Mouse (Mus musculus) kidney, embryonic 15.5 days (tissue): Measurements from ENCODE around the gene Rin3. TPM values are rescaled to one million over a fixed set of nuclear protein-coding genes. Genes with fewer than 3 reads are reported as not detected.

Source experiments
- ATAC-seq: fragments of 200-750 bp; cut with Nextera tagmentation; replicated peaks from 2 replicates; pipeline ENCODE4 v1.8.0; 2017; ENCODE audit warnings: moderate TSS enrichment; ENCODE audit not compliant: low FRiP score
- H3K27ac ChIP-seq: fragments of 300-500 bp; sonication (generic); 2 replicates; pipeline ENCODE4 v1.5.1; 2015; ENCODE audit warnings: mild to moderate bottlenecking, inconsistent platforms
- H3K27me3 ChIP-seq: fragments of 300-500 bp; sonication (generic); 2 replicates; pipeline ENCODE4 v1.6.1; 2015; ENCODE audit warnings: inconsistent platforms
- H3K36me3 ChIP-seq: fragments of 300-500 bp; sonication (generic); 2 replicates; pipeline ENCODE4 v1.6.1; 2015; ENCODE audit warnings: inconsistent platforms
- H3K4me1 ChIP-seq: fragments of 300-500 bp; sonication (generic); 2 replicates; pipeline ENCODE4 v1.6.1; 2015; ENCODE audit warnings: inconsistent platforms
- H3K4me2 ChIP-seq: fragments of 300-500 bp; sonication (generic); 2 replicates; pipeline ENCODE4 v1.6.1; 2015; ENCODE audit warnings: moderate library complexity, mild to moderate bottlenecking, inconsistent platforms
- H3K4me3 ChIP-seq: fragments of 300-500 bp; sonication (generic); replicated peaks from 2 replicates; pipeline ENCODE4 v1.5.1; 2015; ENCODE audit warnings: mild to moderate bottlenecking, inconsistent platforms
- H3K9ac ChIP-seq: fragments of 300-500 bp; sonication (generic); 2 replicates; pipeline ENCODE4 v1.6.1; 2015; ENCODE audit warnings: mild to moderate bottlenecking, inconsistent platforms
- H3K9me3 ChIP-seq: fragments of 300-500 bp; sonication (generic); replicated peaks from 2 replicates; pipeline ENCODE4 v1.6.1; 2016; ENCODE audit warnings: inconsistent platforms
- WGBS: fragments of 180-500 bp; shearing (Covaris S2); methylation state at CpG from one replicate; pipeline ENCODE4 v1.1.7; 2015; ENCODE audit warnings: mixed read lengths; 5-methylcytosine and 5-hydroxymethylcytosine counted together
- polyA plus RNA-seq: library from polyadenylated mRNA; unstranded; fragments of >200 nt; fragmentation: Nextera tagmentation; extraction: Ambion mirVana; gene quantifications from 2 replicates; pipeline ENCODE4 v1.2.1, GENCODE M21; 2015

Gene Rin3
- polyA plus RNA-seq, 1 experiment from 2014 or later, result 10.0 TPM

GRCm38 (mm10) chr12:102436939-102437526 is 154.2 kb downstream of the Rin3 start:
- H3K27ac ChIP-seq, result no peak overlapping the region

GRCm38 (mm10) chr12:102437952-102438351 is 155.1 kb downstream of the Rin3 start:
- Histone ChIP-seq H3K27ac (no peak overlapping the region), H3K9me3 (no peaks in the 10 kb centered on the region), H3K4me2 (peak overlapping the region; percentile 73; the same call in 1 of the 2 replicates), H3K4me3 (peak overlapping the region; percentile 74), H3K4me1 (peaks cover 22% of the 10 kb centered on the region), H3K36me3 (no peaks in the 10 kb centered on the region), H3K27me3 (no peaks in the 10 kb centered on the region), H3K9ac (no peak overlapping the region)
- no peak for ATAC-seq
- 61% methylated on average over 5 of the region's 5 CpGs for WGBS

More at GRCm38 (mm10) chr12:102436939-102437526, 154.2 kb downstream of the Rin3 start:
- H3K4me3 ChIP-seq, result no peak overlapping the region
- WGBS, result 63% methylated on average over 10 of the region's 10 CpGs
- no peak overlapping the region for H3K4me2 ChIP-seq
- no peaks in the 10 kb centered on the region for H3K27me3 ChIP-seq
- peaks cover 22% of the 10 kb centered on the region for H3K4me1 ChIP-seq
- H3K36me3 ChIP-seq, result no peaks in the 10 kb centered on the region
- H3K9me3 ChIP-seq, result no peaks in the 10 kb centered on the region
- no peak for ATAC-seq
- no peak overlapping the region for H3K9ac ChIP-seq

DNA sequence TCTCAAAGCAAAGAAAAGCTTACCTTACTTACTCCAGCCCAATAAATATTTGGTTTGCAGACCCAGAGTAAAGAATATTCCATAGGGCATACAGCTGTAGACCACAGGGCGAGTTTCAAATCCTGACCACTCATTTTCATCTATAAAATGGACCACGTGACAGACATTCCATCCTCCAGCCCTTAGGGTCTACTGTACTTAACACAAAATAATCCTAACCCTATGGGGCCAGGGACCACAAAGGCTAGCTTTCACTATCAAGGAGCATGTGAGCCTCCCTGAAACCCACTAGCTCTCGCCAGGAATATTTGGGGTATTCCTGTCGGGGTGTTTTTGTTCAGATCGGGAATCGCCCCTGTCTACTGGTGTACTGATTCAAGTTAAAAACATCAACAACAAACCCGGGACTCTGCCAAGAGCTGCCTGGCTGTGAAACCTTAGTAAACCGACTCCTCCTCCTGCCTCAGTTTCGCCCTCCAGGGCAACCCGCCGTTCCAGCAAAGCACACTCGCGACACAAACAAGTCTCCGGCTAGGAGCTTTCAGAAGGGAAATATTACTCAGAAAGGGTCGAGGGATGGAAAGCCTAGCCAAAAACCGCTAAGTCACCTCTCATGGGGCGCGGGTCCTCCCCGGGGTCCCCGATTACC is 156.3 kb downstream of the Rin3 start:
- peak overlapping the region; percentile 74 for H3K4me3 ChIP-seq
- H3K4me2 ChIP-seq, result peak overlapping the region; percentile 73
- H3K9ac ChIP-seq, result peak overlapping the region; percentile 73
- 2% methylated on average over 20 of the region's 20 CpGs for WGBS
- peak overlapping the region; percentile 59 for H3K27ac ChIP-seq
- no peaks in the 10 kb centered on the region for H3K36me3 ChIP-seq
- ATAC-seq, result peak; percentile 22
- H3K9me3 ChIP-seq, result no peaks in the 10 kb centered on the region
- peaks cover 22% of the 10 kb centered on the region for H3K4me1 ChIP-seq
- H3K27me3 ChIP-seq, result no peaks in the 10 kb centered on the region

DNA sequence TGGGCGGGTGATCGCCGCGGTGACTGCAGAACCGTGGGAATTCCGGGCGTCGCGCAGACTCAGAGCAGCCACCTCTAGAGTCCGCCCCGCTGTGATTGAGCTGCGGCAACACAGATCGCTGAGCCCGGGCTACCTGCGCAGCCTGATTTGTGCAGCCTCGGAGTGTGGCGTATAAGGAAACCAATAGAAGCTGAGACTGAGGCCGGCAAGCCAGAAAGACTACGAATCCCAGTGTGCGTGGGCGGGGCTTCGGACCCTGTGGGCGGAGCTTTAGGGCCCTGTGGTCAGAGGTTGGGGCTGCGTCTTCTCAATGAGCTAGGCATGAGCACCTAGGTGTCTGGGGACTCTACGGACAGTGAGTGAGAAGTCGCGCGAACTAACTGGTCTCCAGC is 156.8 kb downstream of the Rin3 start, which contains the start of gene Lgmn:
Lgmn (minus strand) TSS at position 182 of the 392 bp plus-strand sequence.
- Histone ChIP-seq H3K27ac (peak within 1 kb of the TSS; percentile 59), H3K4me2 (peak within 1 kb of the TSS; percentile 73), H3K36me3 (no peaks in the 10 kb centered on the region), H3K4me1 (peaks cover 22% of the 10 kb centered on the region), H3K27me3 (no peaks in the 10 kb centered on the region), H3K9me3 (no peaks in the 10 kb centered on the region), H3K9ac (peak within 1 kb of the TSS; percentile 73), H3K4me3 (peak within 1 kb of the TSS; percentile 74)
- under 1% methylated on average over 28 of the region's 28 CpGs for WGBS
- peak; percentile 100 for ATAC-seq

Other genes with a start within 250 kb of the Rin3 start
- 0.06 and 0.10 TPM in 2 replicates for gene Slc24a4, start 154.3 kb upstream of the Rin3 start, polyA plus RNA-seq
- 120 and 121 TPM in 2 replicates for gene Lgmn, start 156.8 kb downstream of the Rin3 start, polyA plus RNA-seq
- gene Golga5, start 186.1 kb downstream of the Rin3 start, polyA plus RNA-seq, result 35.2 and 38.5 TPM in 2 replicates